Mouse (Mus musculus): ENCODE measurements at regions not wholly inside any gene's neighbourhood (a gene's known extent, or its start where the extent isn't known, plus 50 kb on each side); places are given as distances from the start of the nearest gene placed in this dataset.
A peak's percentile ranks its signal among the peaks of the same experiment; 100 is the strongest.
"Not testable (repeated sequence)": the region's sequence is repeated elsewhere in the genome, so short reads cannot be mapped to it uniquely, and the experiment has no call there.

GRCm38 (mm10) chr5:101496924-101497697, 167.7 kb downstream of the Nkx6-1 start:
- no peak for DNase-seq

- DNase-seq = no peak
These were observed 168.6 kb downstream of the Nkx6-1 start for GRCm38 (mm10) chr5:101496161-101496560.

GRCm38 (mm10) chr5:101445792-101446191, 219.0 kb downstream of the Nkx6-1 start:
- DNase-seq = no peak

- DNase-seq = no peak
These were observed 223.0 kb downstream of the Nkx6-1 start for GRCm38 (mm10) chr5:101441782-101442181.

GRCm38 (mm10) chr5:101437666-101438299, 227.0 kb downstream of the Nkx6-1 start:
- no peak for DNase-seq

- no peak for DNase-seq
These were observed 238.6 kb downstream of the Nkx6-1 start for GRCm38 (mm10) chr5:101426067-101426771.

- peak; percentile 5 for DNase-seq
These were observed 280.5 kb downstream of the Nkx6-1 start for GRCm38 (mm10) chr5:101384316-101384715.

- no peak for DNase-seq
These were observed 283.4 kb downstream of the Nkx6-1 start for GRCm38 (mm10) chr5:101381361-101381760.

- DNase-seq = no peak
These were observed 288.1 kb downstream of the Nkx6-1 start for GRCm38 (mm10) chr5:101376657-101377056.

- no peak for DNase-seq
These were observed 290.7 kb downstream of the Nkx6-1 start for GRCm38 (mm10) chr5:101374129-101374528.

GRCm38 (mm10) chr5:101372204-101372603, 292.6 kb downstream of the Nkx6-1 start:
- no peak for DNase-seq

- DNase-seq = peak; percentile 11
These were observed 299.4 kb downstream of the Nkx6-1 start for GRCm38 (mm10) chr5:101365364-101365763.

GRCm38 (mm10) chr5:101359986-101360385, 304.8 kb downstream of the Nkx6-1 start:
- DNase-seq = no peak

GRCm38 (mm10) chr5:101345406-101345805, 319.4 kb downstream of the Nkx6-1 start:
- DNase-seq = no peak

GRCm38 (mm10) chr5:101336361-101336760, 328.4 kb downstream of the Nkx6-1 start:
- DNase-seq = not testable (repeated sequence)

- peak; percentile 11 for DNase-seq
These were observed 333.0 kb downstream of the Nkx6-1 start for GRCm38 (mm10) chr5:101331825-101332224.

GRCm38 (mm10) chr5:101326122-101326521, 338.7 kb downstream of the Nkx6-1 start:
- DNase-seq = no peak

GRCm38 (mm10) chr5:101323041-101323950, 341.5 kb downstream of the Nkx6-1 start:
- DNase-seq = no peak

- DNase-seq = no peak
These were observed 364.8 kb downstream of the Nkx6-1 start for GRCm38 (mm10) chr5:101299986-101300385.

- no peak for DNase-seq
These were observed 366.4 kb downstream of the Nkx6-1 start for GRCm38 (mm10) chr5:101298411-101298810.

GRCm38 (mm10) chr5:101297511-101298102, 367.2 kb downstream of the Nkx6-1 start:
- DNase-seq = no peak

- DNase-seq = no peak
These were observed 368.9 kb downstream of the Nkx6-1 start for GRCm38 (mm10) chr5:101295941-101296340.
